Mouse (Mus musculus): ENCODE results near the gene Hdac8.

- TF ChIP-seq POLR2A (IDR thresholded peaks at IDR 0.05; ENCODE audit: borderline replicate concordance, low read depth, low read length) (no peak), CTCF (IDR thresholded peaks at IDR 0.05; ENCODE audit: low read depth, low read length) (no peak)
These were observed 26.7 kb downstream of the Hdac8 start for GRCm38 (mm10) chrX:102478481-102478880.
